Mouse (Mus musculus): ENCODE results near the gene Sgsm1.

- TF ChIP-seq POLR2AphosphoS5 (IDR thresholded peaks at IDR 0.05; ENCODE audit: insufficient replicate concordance, low read depth, low read length) (no peak), TAL1 (conservative IDR thresholded peaks at IDR 0.05; ENCODE audit: low read depth, low read length) (no peak)
These were observed 89.3 kb downstream of the Sgsm1 start, which contains the start of gene 2900026A02Rik for GRCm38 (mm10) chr5:113221147-113221865.

Measured in G1E (cell line).